Mouse (Mus musculus) embryonic facial prominence, embryonic 15.5 days (tissue): ENCODE measurements at regions not wholly inside any gene's neighbourhood (a gene's known extent, or its start where the extent isn't known, plus 50 kb on each side); places are given as distances from the start of the nearest gene placed in this dataset.

Experiments
- ATAC-seq: fragments of 200-750 bp; cut with Nextera tagmentation; 2 replicates; pipeline ENCODE4 v1.8.0; 2017; ENCODE audit warnings: low read depth, moderate TSS enrichment; ENCODE audit not compliant: insufficient number of reproducible peaks, low FRiP score, low TSS enrichment
- H3K27ac ChIP-seq: fragments of 300-500 bp; sonication (generic); replicated peaks from 2 replicates; pipeline ENCODE4 v1.5.1; 2015; ENCODE audit warnings: mild to moderate bottlenecking, inconsistent platforms
- H3K27me3 ChIP-seq: fragments of 300-500 bp; sonication (generic); 2 replicates; pipeline ENCODE4 v1.6.1; 2015; ENCODE audit warnings: inconsistent platforms
- H3K36me3 ChIP-seq: fragments of 300-500 bp; sonication (generic); 2 replicates; pipeline ENCODE4 v1.6.1; 2015; ENCODE audit warnings: mild to moderate bottlenecking, inconsistent platforms
- H3K4me1 ChIP-seq: fragments of 300-500 bp; sonication (generic); 2 replicates; pipeline ENCODE4 v1.6.1; 2015; ENCODE audit warnings: inconsistent platforms
- H3K4me2 ChIP-seq: fragments of 300-500 bp; sonication (generic); replicated peaks from 2 replicates; pipeline ENCODE4 v1.6.1; 2015; ENCODE audit warnings: mild to moderate bottlenecking, inconsistent platforms
- H3K4me3 ChIP-seq: fragments of 300-500 bp; sonication (generic); replicated peaks from 2 replicates; pipeline ENCODE4 v1.5.1; 2015; ENCODE audit warnings: mild to moderate bottlenecking, inconsistent platforms
- H3K9ac ChIP-seq: fragments of 300-500 bp; sonication (generic); 2 replicates; pipeline ENCODE4 v1.6.1; 2015; ENCODE audit warnings: inconsistent platforms
- H3K9me3 ChIP-seq: fragments of 300-500 bp; sonication (generic); replicated peaks from 2 replicates; pipeline ENCODE4 v1.6.1; 2016; ENCODE audit warnings: inconsistent platforms
- WGBS: fragments of 180-500 bp; shearing (Covaris S2); methylation state at CpG from one replicate; pipeline ENCODE4 v1.1.7; 2015; 5-methylcytosine and 5-hydroxymethylcytosine counted together

- 89% methylated on average over 3 of the region's 3 CpGs for WGBS
- no peaks in the 10 kb centered on the region for H3K9me3 ChIP-seq
These were observed 257.0 kb upstream of the Sox9 start for GRCm38 (mm10) chr11:112524983-112525382.

GRCm38 (mm10) chr11:112542573-112542972 is 239.5 kb upstream of the Sox9 start:
- Histone ChIP-seq H3K27ac (no peak overlapping the region), H3K9me3 (no peaks in the 10 kb centered on the region), H3K4me2 (no peak overlapping the region), H3K4me1 (no peaks in the 10 kb centered on the region), H3K9ac (no peak overlapping the region), H3K36me3 (no peaks in the 10 kb centered on the region), H3K4me3 (no peak overlapping the region), H3K27me3 (0 out of 2 replicates have a peak, but pooled peaks cover 5% of the 10 kb centered on the region)
- 15% methylated on average over 6 of the region's 6 CpGs for WGBS
- no peak for ATAC-seq

More at GRCm38 (mm10) chr11:112524983-112525382, 257.0 kb upstream of the Sox9 start:
- no peak overlapping the region for H3K4me3 ChIP-seq
- H3K27me3 ChIP-seq, result no peaks in the 10 kb centered on the region
- no peak overlapping the region for H3K27ac ChIP-seq
- ATAC-seq, result no peak
- no peaks in the 10 kb centered on the region for H3K36me3 ChIP-seq
- no peak overlapping the region for H3K4me2 ChIP-seq
- no peaks in the 10 kb centered on the region for H3K4me1 ChIP-seq
- H3K9ac ChIP-seq, result no peak overlapping the region

GRCm38 (mm10) chr11:112543473-112543872 is 238.6 kb upstream of the Sox9 start:
- no peak for ATAC-seq
- H3K4me2 ChIP-seq, result no peak overlapping the region
- no peaks in the 10 kb centered on the region for H3K36me3 ChIP-seq
- H3K27ac ChIP-seq, result no peak overlapping the region
- H3K4me1 ChIP-seq, result no peaks in the 10 kb centered on the region
- H3K9me3 ChIP-seq, result no peaks in the 10 kb centered on the region
- H3K4me3 ChIP-seq, result no peak overlapping the region
- WGBS, result 46% methylated on average over 6 of the region's 6 CpGs
- H3K27me3 ChIP-seq, result 0 out of 2 replicates have a peak, but pooled peaks cover 5% of the 10 kb centered on the region
- H3K9ac ChIP-seq, result no peak overlapping the region

- Histone ChIP-seq H3K4me3 (no peak overlapping the region), H3K9me3 (no peaks in the 10 kb centered on the region), H3K27ac (no peak overlapping the region), H3K4me1 (no peaks in the 10 kb centered on the region), H3K4me2 (no peak overlapping the region), H3K9ac (no peak overlapping the region), H3K27me3 (0 out of 2 replicates have a peak, but pooled peaks cover 5% of the 10 kb centered on the region), H3K36me3 (no peaks in the 10 kb centered on the region)
- ATAC-seq, result no peak
- WGBS, result 32% methylated on average over 7 of the region's 7 CpGs
These were observed 236.6 kb upstream of the Sox9 start for GRCm38 (mm10) chr11:112545231-112546010.

- WGBS, result 68% methylated on average over 5 of the region's 5 CpGs
- no peak overlapping the region for H3K9ac ChIP-seq
- no peak for ATAC-seq
- no peaks in the 10 kb centered on the region for H3K4me1 ChIP-seq
- H3K36me3 ChIP-seq, result no peaks in the 10 kb centered on the region
- H3K4me3 ChIP-seq, result no peak overlapping the region
- H3K27me3 ChIP-seq, result 0 out of 2 replicates have a peak, but pooled peaks cover 5% of the 10 kb centered on the region
- no peak overlapping the region for H3K27ac ChIP-seq
- H3K9me3 ChIP-seq, result no peaks in the 10 kb centered on the region
- H3K4me2 ChIP-seq, result no peak overlapping the region
These were observed 235.9 kb upstream of the Sox9 start for GRCm38 (mm10) chr11:112546162-112546561.

- H3K27me3 ChIP-seq, result no peaks in the 10 kb centered on the region; the same call in 1 of the 2 replicates
- no peak overlapping the region for H3K27ac ChIP-seq
- H3K9me3 ChIP-seq, result no peaks in the 10 kb centered on the region
- H3K4me1 ChIP-seq, result no peaks in the 10 kb centered on the region
- ATAC-seq, result no peak
- WGBS, result 49% methylated on average over 6 of the region's 6 CpGs
- no peak overlapping the region for H3K4me2 ChIP-seq
- no peak overlapping the region for H3K9ac ChIP-seq
- H3K36me3 ChIP-seq, result no peaks in the 10 kb centered on the region
- H3K4me3 ChIP-seq, result no peak overlapping the region
These were observed 229.2 kb upstream of the Sox9 start for GRCm38 (mm10) chr11:112552838-112553237.

- no peaks in the 10 kb centered on the region for H3K36me3 ChIP-seq
- H3K9me3 ChIP-seq, result no peaks in the 10 kb centered on the region
- no peak for ATAC-seq
- no peak overlapping the region for H3K27ac ChIP-seq
- no peaks in the 10 kb centered on the region for H3K4me1 ChIP-seq
- H3K4me3 ChIP-seq, result no peak overlapping the region
- no peak overlapping the region for H3K9ac ChIP-seq
- H3K27me3 ChIP-seq, result no peaks in the 10 kb centered on the region
- H3K4me2 ChIP-seq, result no peak overlapping the region
- 58% methylated on average over 9 of the region's 9 CpGs for WGBS
These were observed 219.0 kb upstream of the Sox9 start for GRCm38 (mm10) chr11:112563027-112563426.

GRCm38 (mm10) chr11:112564706-112565215 is 217.3 kb upstream of the Sox9 start:
- Histone ChIP-seq H3K27ac (no peak overlapping the region), H3K4me3 (no peak overlapping the region), H3K36me3 (no peaks in the 10 kb centered on the region), H3K9me3 (no peaks in the 10 kb centered on the region), H3K27me3 (no peaks in the 10 kb centered on the region), H3K4me2 (no peak overlapping the region), H3K9ac (no peak overlapping the region), H3K4me1 (no peaks in the 10 kb centered on the region)
- 35% methylated on average over 1 of the region's 1 CpGs for WGBS
- ATAC-seq, result no peak

GRCm38 (mm10) chr11:112566071-112566470 is 216.0 kb upstream of the Sox9 start:
- no peak overlapping the region for H3K4me2 ChIP-seq
- ATAC-seq, result no peak
- H3K4me1 ChIP-seq, result no peaks in the 10 kb centered on the region
- WGBS, result 84% methylated on average over 3 of the region's 3 CpGs
- no peaks in the 10 kb centered on the region for H3K27me3 ChIP-seq
- no peak overlapping the region for H3K4me3 ChIP-seq
- no peak overlapping the region for H3K9ac ChIP-seq
- no peak overlapping the region for H3K27ac ChIP-seq
- no peaks in the 10 kb centered on the region for H3K36me3 ChIP-seq
- no peaks in the 10 kb centered on the region for H3K9me3 ChIP-seq

- Histone ChIP-seq H3K4me1 (no peaks in the 10 kb centered on the region), H3K9ac (no peak overlapping the region), H3K36me3 (no peaks in the 10 kb centered on the region), H3K4me2 (no peak overlapping the region), H3K9me3 (no peaks in the 10 kb centered on the region), H3K27ac (no peak overlapping the region), H3K27me3 (no peaks in the 10 kb centered on the region), H3K4me3 (no peak overlapping the region)
- ATAC-seq, result no peak
These were observed 194.6 kb upstream of the Sox9 start for GRCm38 (mm10) chr11:112587386-112587785.

- no peak for ATAC-seq
- whole genome bisulfite sequencing, result 60% methylated on average over 11 of the region's 11 CpGs
- H3K27me3 ChIP-seq, result no peaks in the 10 kb centered on the region
- H3K9me3 ChIP-seq, result no peaks in the 10 kb centered on the region
- H3K4me2 ChIP-seq, result no peak overlapping the region
- no peak overlapping the region for H3K9ac ChIP-seq
- no peaks in the 10 kb centered on the region for H3K36me3 ChIP-seq
- no peaks in the 10 kb centered on the region for H3K4me1 ChIP-seq
- no peak overlapping the region for H3K4me3 ChIP-seq
- no peak overlapping the region for H3K27ac ChIP-seq
These were observed 193.9 kb upstream of the Sox9 start for GRCm38 (mm10) chr11:112588088-112588487.

- no peaks in the 10 kb centered on the region for H3K27me3 ChIP-seq
- H3K4me1 ChIP-seq, result no peaks in the 10 kb centered on the region
- no peak overlapping the region for H3K27ac ChIP-seq
- ATAC-seq, result no peak
- H3K9ac ChIP-seq, result no peak overlapping the region
- H3K4me2 ChIP-seq, result no peak overlapping the region
- 85% methylated on average over 7 of the region's 7 CpGs for WGBS
- H3K4me3 ChIP-seq, result no peak overlapping the region
- no peaks in the 10 kb centered on the region for H3K9me3 ChIP-seq
- H3K36me3 ChIP-seq, result no peaks in the 10 kb centered on the region
These were observed 191.8 kb upstream of the Sox9 start for GRCm38 (mm10) chr11:112590214-112590613.
